Mouse (Mus musculus): ENCODE measurements around the gene Recql5.

The Recql5 gene

GRCm38 (mm10) chr11:115933108-115933746 lies at the start of gene Recql5, which contains the start of gene Sap30bp:
TSS of gene Recql5 (minus strand) at chr11:115933477.
TSS of gene Sap30bp (plus strand) at chr11:115933282.
- DNase-seq (ENCODE audit: low read depth, low spot score), result peak; percentile 99

GRCm38 (mm10) chr11:115982472-115982871 lies 49.2 kb upstream of the Recql5 start:
- DNase-seq (ENCODE audit: low read depth, low spot score), result no peak

GRCm38 (mm10) chr11:115975544-115975943 lies 42.3 kb upstream of the Recql5 start:
- DNase-seq (ENCODE audit: low read depth, low spot score), result no peak

- DNase-seq (ENCODE audit: low read depth, low spot score), result no peak
These were observed 41.8 kb upstream of the Recql5 start for GRCm38 (mm10) chr11:115975083-115975420.

GRCm38 (mm10) chr11:115974309-115975082 lies 41.2 kb upstream of the Recql5 start, which contains the start of gene Itgb4:
TSS of gene Itgb4 (plus strand) at chr11:115974709.
- DNase-seq (ENCODE audit: low read depth, low spot score), result no peak

- peak; percentile 64 for DNase-seq (ENCODE audit: low read depth, low spot score)
These were observed 37.7 kb upstream of the Recql5 start for GRCm38 (mm10) chr11:115971016-115971415.

GRCm38 (mm10) chr11:115970006-115970673 lies 36.9 kb upstream of the Recql5 start:
- peak; percentile 78 for DNase-seq (ENCODE audit: low read depth, low spot score)

GRCm38 (mm10) chr11:115968731-115969405 lies 35.6 kb upstream of the Recql5 start:
- peak; percentile 44 for DNase-seq (ENCODE audit: low read depth, low spot score)

GRCm38 (mm10) chr11:115964977-115965604 lies 31.8 kb upstream of the Recql5 start:
- peak; percentile 77 for DNase-seq (ENCODE audit: low read depth, low spot score)

GRCm38 (mm10) chr11:115962651-115963412 lies 29.6 kb upstream of the Recql5 start:
- no peak for DNase-seq (ENCODE audit: low read depth, low spot score)

- DNase-seq (ENCODE audit: low read depth, low spot score), result no peak
These were observed 25.7 kb upstream of the Recql5 start for GRCm38 (mm10) chr11:115959018-115959417.

- DNase-seq (ENCODE audit: low read depth, low spot score), result peak; percentile 89
These were observed 24.7 kb upstream of the Recql5 start for GRCm38 (mm10) chr11:115957971-115958370.

- DNase-seq (ENCODE audit: low read depth, low spot score), result peak; percentile 84
These were observed 23.2 kb upstream of the Recql5 start for GRCm38 (mm10) chr11:115956453-115956852.

GRCm38 (mm10) chr11:115955195-115955858 lies 22.1 kb upstream of the Recql5 start:
- DNase-seq (ENCODE audit: low read depth, low spot score), result peak; percentile 83

GRCm38 (mm10) chr11:115954712-115955111 lies 21.4 kb upstream of the Recql5 start:
- peak; percentile 89 for DNase-seq (ENCODE audit: low read depth, low spot score)

- DNase-seq (ENCODE audit: low read depth, low spot score), result no peak
These were observed 17.4 kb upstream of the Recql5 start for GRCm38 (mm10) chr11:115950719-115951118.

- DNase-seq (ENCODE audit: low read depth, low spot score), result peak; percentile 74
These were observed 15.0 kb upstream of the Recql5 start for GRCm38 (mm10) chr11:115948316-115948715.

- no peak for DNase-seq (ENCODE audit: low read depth, low spot score)
These were observed 13.0 kb upstream of the Recql5 start for GRCm38 (mm10) chr11:115946221-115946828.

GRCm38 (mm10) chr11:115945247-115945646 lies 12.0 kb upstream of the Recql5 start:
- no peak for DNase-seq (ENCODE audit: low read depth, low spot score)

- DNase-seq (ENCODE audit: low read depth, low spot score), result no peak
These were observed 8.7 kb upstream of the Recql5 start for GRCm38 (mm10) chr11:115941980-115942379.
